Mouse (Mus musculus) testis, adult 2 months (tissue): ENCODE results near the gene Fcgr4. TPM values are rescaled to one million over a fixed set of nuclear protein-coding genes. Genes with fewer than 3 reads are reported as not detected.
"Not testable (repeated sequence)": the region's sequence is repeated elsewhere in the genome, so short reads cannot be mapped to it uniquely, and the experiment has no call there.

ENCODE experiments used
- H3K27ac ChIP-seq: fragments of 200-500 bp; 2 replicates; pipeline ENCODE4 v1.5.1; 2012; ENCODE audit warnings: low read depth, low read length; ENCODE audit not compliant: control insufficient read depth, insufficient read depth
- H3K27me3 ChIP-seq: fragments of 200-500 bp; 2 replicates; pipeline ENCODE4 v1.6.1; 2012; ENCODE audit warnings: mild to moderate bottlenecking, low read length, moderate library complexity; ENCODE audit not compliant: control insufficient read depth, insufficient read depth
- H3K36me3 ChIP-seq: fragments of 200-500 bp; 2 replicates; pipeline ENCODE4 v1.6.1; 2012; ENCODE audit warnings: mild to moderate bottlenecking, low read length; ENCODE audit not compliant: control insufficient read depth, insufficient read depth
- H3K4me1 ChIP-seq: fragments of 200-500 bp; 2 replicates; pipeline ENCODE4 v1.6.1; 2012; ENCODE audit warnings: low read length; ENCODE audit not compliant: control insufficient read depth, insufficient read depth
- H3K4me3 ChIP-seq: fragments of 200-500 bp; 2 replicates; pipeline ENCODE4 v1.5.1; 2012; ENCODE audit warnings: low read depth, mild to moderate bottlenecking, low read length, moderate library complexity, mixed read lengths; ENCODE audit not compliant: control insufficient read depth
- CTCF ChIP-seq: fragments of 200-500 bp; IDR thresholded peaks from 2 replicates; pipeline ENCODE4 v1.5.1; 2012; ENCODE audit warnings: low read depth, mild to moderate bottlenecking, inconsistent platforms, low read length, moderate library complexity; ENCODE audit not compliant: control insufficient read depth, insufficient read depth, insufficient replicate concordance
- POLR2A ChIP-seq: fragments of 200-500 bp; IDR thresholded peaks from 2 replicates; pipeline ENCODE4 v1.6.1; 2012; ENCODE audit warnings: low read depth, mild to moderate bottlenecking, inconsistent platforms, low read length, moderate library complexity; ENCODE audit not compliant: control insufficient read depth
- polyA plus RNA-seq: library from polyadenylated mRNA; depleted of rRNA; stranded (reverse); fragments of >200 nt; gene quantifications from 2 replicates; pipeline ENCODE4 v1.2.3, GENCODE M21; 2012

Fcgr4 gene
- polyA plus RNA-seq, 1 experiment = not detected

- Histone ChIP-seq H3K36me3 (no peaks in the 10 kb centered on the region), H3K4me1 (peaks cover 3% of the 10 kb centered on the region; the same call in 1 of the 2 replicates), H3K4me3 (no peak overlapping the region), H3K27ac (no peak overlapping the region), H3K27me3 (no peaks in the 10 kb centered on the region)
- no peak for TF ChIP-seq POLR2A
Observed at GRCm38 (mm10) chr1:170978601-170979000, 40.1 kb upstream of the Fcgr4 start.

GRCm38 (mm10) chr1:170981679-170982078, 37.0 kb upstream of the Fcgr4 start:
- H3K4me1 ChIP-seq, H3K36me3 ChIP-seq, H3K27me3 ChIP-seq, H3K27ac ChIP-seq, H3K4me3 ChIP-seq: not testable (repeated sequence)

GRCm38 (mm10) chr1:170982301-170982700, 36.4 kb upstream of the Fcgr4 start:
- TF ChIP-seq CTCF = no peak
- TF ChIP-seq POLR2A = no peak
- no peaks in the 10 kb centered on the region for H3K4me1 ChIP-seq
- no peaks in the 10 kb centered on the region for H3K27me3 ChIP-seq
- H3K27ac ChIP-seq = no peak overlapping the region
- H3K4me3 ChIP-seq = no peak overlapping the region
- H3K36me3 ChIP-seq = no peaks in the 10 kb centered on the region

- Histone ChIP-seq H3K27ac (no peak overlapping the region), H3K4me1 (no peaks in the 10 kb centered on the region), H3K36me3 (no peaks in the 10 kb centered on the region), H3K4me3 (no peak overlapping the region), H3K27me3 (no peaks in the 10 kb centered on the region)
- TF ChIP-seq POLR2A = no peak
- TF ChIP-seq CTCF = no peak
Observed at GRCm38 (mm10) chr1:170983066-170983465, 35.7 kb upstream of the Fcgr4 start.

GRCm38 (mm10) chr1:170985092-170985491, 33.6 kb upstream of the Fcgr4 start:
- H3K36me3 ChIP-seq = no peaks in the 10 kb centered on the region
- no peaks in the 10 kb centered on the region for H3K27me3 ChIP-seq
- no peak for TF ChIP-seq CTCF
- no peaks in the 10 kb centered on the region for H3K4me1 ChIP-seq
- no peak overlapping the region for H3K4me3 ChIP-seq
- H3K27ac ChIP-seq = no peak overlapping the region

GRCm38 (mm10) chr1:170985861-170986260, 32.9 kb upstream of the Fcgr4 start:
- Histone ChIP-seq H3K36me3 (no peaks in the 10 kb centered on the region), H3K27ac (no peak overlapping the region), H3K4me1 (no peaks in the 10 kb centered on the region), H3K27me3 (no peaks in the 10 kb centered on the region), H3K4me3 (no peak overlapping the region)
- no peak for TF ChIP-seq CTCF
- TF ChIP-seq POLR2A = no peak

GRCm38 (mm10) chr1:170989656-170990055, 29.1 kb upstream of the Fcgr4 start:
- no peak for TF ChIP-seq POLR2A
- no peak for TF ChIP-seq CTCF
- Histone ChIP-seq H3K4me1 (no peaks in the 10 kb centered on the region), H3K27me3 (no peaks in the 10 kb centered on the region), H3K27ac (no peak overlapping the region), H3K4me3 (no peak overlapping the region), H3K36me3 (no peaks in the 10 kb centered on the region)

GRCm38 (mm10) chr1:170992550-170992949, 26.2 kb upstream of the Fcgr4 start:
- no peaks in the 10 kb centered on the region for H3K36me3 ChIP-seq
- no peaks in the 10 kb centered on the region for H3K27me3 ChIP-seq
- TF ChIP-seq CTCF = no peak
- TF ChIP-seq POLR2A = no peak

GRCm38 (mm10) chr1:170996034-170996433, 22.7 kb upstream of the Fcgr4 start:
- no peak for TF ChIP-seq POLR2A
- TF ChIP-seq CTCF = no peak

More at GRCm38 (mm10) chr1:170992550-170992949, 26.2 kb upstream of the Fcgr4 start:
- H3K27ac ChIP-seq = no peak overlapping the region
- H3K4me3 ChIP-seq = no peak overlapping the region
- no peaks in the 10 kb centered on the region for H3K4me1 ChIP-seq

More at GRCm38 (mm10) chr1:170996034-170996433, 22.7 kb upstream of the Fcgr4 start:
- Histone ChIP-seq H3K36me3 (no peaks in the 10 kb centered on the region), H3K27ac (no peak overlapping the region), H3K4me3 (no peak overlapping the region), H3K4me1 (peaks cover 2% of the 10 kb centered on the region; the same call in 1 of the 2 replicates), H3K27me3 (no peaks in the 10 kb centered on the region)
